ENCODE assay signal across 7 mouse cellular contexts in the genomic region with DNA sequence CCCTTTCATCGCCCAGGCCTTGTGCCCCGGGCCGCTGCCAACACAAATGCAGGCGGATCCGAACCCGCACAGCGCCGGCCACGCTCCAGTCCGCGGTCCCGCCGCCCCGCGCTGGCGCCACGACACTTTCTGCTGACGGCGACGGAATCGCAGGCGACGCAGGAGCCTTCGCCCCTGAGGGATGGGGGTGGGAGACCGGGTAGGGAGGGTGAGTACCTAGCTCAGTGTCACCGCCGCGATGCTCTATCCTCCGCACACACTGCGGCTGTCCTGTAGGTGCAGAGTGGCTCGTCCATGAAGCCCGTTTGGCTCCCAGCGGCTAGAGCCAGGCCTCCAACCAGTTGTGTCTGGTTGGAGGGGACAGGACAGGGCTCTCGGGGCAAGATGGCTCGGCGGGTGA. TPM values are rescaled to one million over a fixed set of nuclear protein-coding genes. Genes with fewer than 3 reads are reported as not detected.
DNase-seq lines count a peak whose midpoint lies in the region; ATAC-seq and TF ChIP-seq lines count a peak whose summit lies in the region.

No protein-coding gene starts in this region.

- no peaks in the 10 kb centered on the region for H3K27me3 ChIP-seq in testis, adult 2 months (ENCODE audit: control insufficient read depth, insufficient read depth, low read length)
- H3K27me3 ChIP-seq in forebrain, postnatal 0 days (ENCODE audit: insufficient read depth, low read length) = no peaks in the 10 kb centered on the region
- peaks cover 7% of the 10 kb centered on the region for H3K27me3 ChIP-seq in liver, embryonic 16.5 days (ENCODE audit: control insufficient read depth, insufficient read depth, low read depth, low read length)

- TF ChIP-seq CTCF in testis, adult 2 months (IDR thresholded peaks at IDR 0.05; ENCODE audit: control insufficient read depth, insufficient read depth, insufficient replicate concordance, low read depth, low read length) = no peak
- no peak for TF ChIP-seq CTCF in forebrain, postnatal 0 days (IDR thresholded peaks at IDR 0.05; ENCODE audit: low read depth)

- H3K9me3 ChIP-seq in forebrain, postnatal 0 days (ENCODE audit: low read length) = no peaks in the 10 kb centered on the region
- no peaks in the 10 kb centered on the region for H3K9me3 ChIP-seq in liver, embryonic 16.5 days (replicated peaks; ENCODE audit: control insufficient read depth, low read length)

- intact Hi-C loops in left cerebral cortex, postnatal 4 days (cut with DNase I) = no loop called here

- no peak for DNase-seq in testis, postnatal 10 days (ENCODE audit: low spot score)
- no peak for DNase-seq in forebrain, postnatal 0 days
- DNase-seq in natural killer cell, adult 2 months (ENCODE audit: low spot score in 2 of 2) = no peak
- no peak for DNase-seq in left cerebral cortex, postnatal 4 days
- no peak for DNase-seq in cerebellum, postnatal 4 days (ENCODE audit: low spot score in 2 of 2)

- ATAC-seq in forebrain, postnatal 0 days = 0 out of 2 replicates have a peak, but pooled peaks have one; percentile 15
- ATAC-seq in liver, embryonic 16.5 days (ENCODE audit: low read depth) = no peak

- WGBS in forebrain, postnatal 0 days = 11% methylated on average over 36 of the region's 36 CpGs
- 11% methylated on average over 36 of the region's 36 CpGs for whole genome bisulfite sequencing in liver, embryonic 16.5 days (ENCODE audit: insufficient replicate concordance)

- H3K4me2 ChIP-seq in forebrain, postnatal 0 days (ENCODE audit: low read depth) = peak overlapping the region; percentile 35
- peak overlapping the region; percentile 24; the same call in 1 of the 2 replicates for H3K4me2 ChIP-seq in liver, embryonic 16.5 days (ENCODE audit: low read depth, low read length)

- H3K4me1 ChIP-seq in testis, adult 2 months (ENCODE audit: control insufficient read depth, insufficient read depth, low read length) = peaks cover 11% of the 10 kb centered on the region; the same call in 1 of the 2 replicates
- H3K4me1 ChIP-seq in forebrain, postnatal 0 days (ENCODE audit: insufficient read depth) = 0 out of 2 replicates have a peak, but pooled peaks cover 6% of the 10 kb centered on the region
- H3K4me1 ChIP-seq in liver, embryonic 16.5 days (ENCODE audit: control insufficient read depth, low read depth, low read length) = no peaks in the 10 kb centered on the region

- H3K9ac ChIP-seq in forebrain, postnatal 0 days = no peak overlapping the region
- no peak overlapping the region for H3K9ac ChIP-seq in liver, embryonic 16.5 days (ENCODE audit: low read depth, low read length)

- H3K36me3 ChIP-seq in testis, adult 2 months (ENCODE audit: control insufficient read depth, insufficient read depth, low read length) = no peaks in the 10 kb centered on the region
- H3K36me3 ChIP-seq in forebrain, postnatal 0 days (ENCODE audit: insufficient read depth) = no peaks in the 10 kb centered on the region
- H3K36me3 ChIP-seq in liver, embryonic 16.5 days (ENCODE audit: control insufficient read depth, insufficient read depth) = no peaks in the 10 kb centered on the region

- H3K4me3 ChIP-seq in testis, adult 2 months (ENCODE audit: control insufficient read depth, low read depth, low read length) = peak overlapping the region; percentile 55
- H3K4me3 ChIP-seq in forebrain, postnatal 0 days (ENCODE audit: low read depth, low read length) = no peak overlapping the region
- 0 out of 2 replicates have a peak overlapping the region, but pooled peaks have one; percentile 2 for H3K4me3 ChIP-seq in liver, embryonic 16.5 days (ENCODE audit: low read depth, low read length)

- H3K27ac ChIP-seq in testis, adult 2 months (ENCODE audit: control insufficient read depth, insufficient read depth, low read depth, low read length) = no peak overlapping the region
- H3K27ac ChIP-seq in forebrain, postnatal 0 days (ENCODE audit: low read depth, low read length) = no peak overlapping the region
- no peak overlapping the region for H3K27ac ChIP-seq in liver, embryonic 16.5 days (ENCODE audit: low read length)

- no peak for TF ChIP-seq POLR2A in testis, adult 2 months (IDR thresholded peaks at IDR 0.05; ENCODE audit: control insufficient read depth, low read depth, low read length)

RNA-seq across cellular contexts. Expression of a gene that starts 25.6 kb away (rescaled TPM):
- 3.1 and 3.2 TPM in 2 replicates for polyA plus RNA-seq in testis, adult 2 months (2012; rRNA removed)
- total RNA-seq in forebrain, postnatal 0 days (2014; rRNA removed) = 16.5 and 19.7 TPM in 2 replicates
- polyA plus RNA-seq in forebrain, postnatal 0 days (2015; fragmentation: Nextera tagmentation; extraction: Ambion mirVana) = 14.2 and 16.6 TPM in 2 replicates
- polyA plus RNA-seq in liver, embryonic 16.5 days (2015; fragmentation: Nextera tagmentation; extraction: Ambion mirVana) = 0.14 and 0.34 TPM in 2 replicates
- 10 to 100 TPM; 15.3 to 17.9 TPM for total RNA-seq in left cerebral cortex, postnatal 4 days (2021)
